Mouse (Mus musculus): ENCODE results near the gene Myo3b.
A peak's percentile ranks its signal among the peaks of the same experiment; 100 is the strongest.
"Not testable (repeated sequence)": the region's sequence is repeated elsewhere in the genome, so short reads cannot be mapped to it uniquely, and the experiment has no call there.

Gene Myo3b

GRCm38 (mm10) chr2:70201796-70202555 is 163.1 kb downstream of the Myo3b start:
- no peak for DNase-seq (ENCODE audit: low read depth)

- peak; percentile 8 for DNase-seq (ENCODE audit: low read depth)
These were observed 163.7 kb downstream of the Myo3b start for GRCm38 (mm10) chr2:70202578-70203167.

GRCm38 (mm10) chr2:70208411-70208810 is 169.5 kb downstream of the Myo3b start:
- peak; percentile 65 for DNase-seq (ENCODE audit: low read depth)

GRCm38 (mm10) chr2:70209790-70210189 is 170.9 kb downstream of the Myo3b start:
- DNase-seq (ENCODE audit: low read depth): peak; percentile 41

GRCm38 (mm10) chr2:70210427-70211332 is 171.8 kb downstream of the Myo3b start:
- DNase-seq (ENCODE audit: low read depth): no peak

GRCm38 (mm10) chr2:70214401-70214800 is 175.5 kb downstream of the Myo3b start:
- DNase-seq (ENCODE audit: low read depth): no peak

- no peak for DNase-seq (ENCODE audit: low read depth)
These were observed 178.9 kb downstream of the Myo3b start for GRCm38 (mm10) chr2:70217800-70218199.

- DNase-seq (ENCODE audit: low read depth): no peak
These were observed 179.5 kb downstream of the Myo3b start for GRCm38 (mm10) chr2:70218469-70218868.

- DNase-seq (ENCODE audit: low read depth): peak; percentile 68
These were observed 187.8 kb downstream of the Myo3b start for GRCm38 (mm10) chr2:70226679-70227078.

GRCm38 (mm10) chr2:70234450-70234849 is 195.5 kb downstream of the Myo3b start:
- DNase-seq (ENCODE audit: low read depth): not testable (repeated sequence)

- DNase-seq (ENCODE audit: low read depth): peak; percentile 29
These were observed 207.1 kb downstream of the Myo3b start for GRCm38 (mm10) chr2:70245981-70246380.

GRCm38 (mm10) chr2:70248616-70249015 is 209.7 kb downstream of the Myo3b start:
- DNase-seq (ENCODE audit: low read depth): no peak

GRCm38 (mm10) chr2:70249872-70250271 is 210.9 kb downstream of the Myo3b start:
- DNase-seq (ENCODE audit: low read depth): no peak

- no peak for DNase-seq (ENCODE audit: low read depth)
These were observed 212.3 kb downstream of the Myo3b start for GRCm38 (mm10) chr2:70251256-70251655.

- DNase-seq (ENCODE audit: low read depth): peak; percentile 53
These were observed 220.6 kb downstream of the Myo3b start for GRCm38 (mm10) chr2:70259357-70260000.

- no peak for DNase-seq (ENCODE audit: low read depth)
These were observed 221.8 kb downstream of the Myo3b start for GRCm38 (mm10) chr2:70260646-70261195.

- DNase-seq (ENCODE audit: low read depth): no peak
These were observed 223.0 kb downstream of the Myo3b start for GRCm38 (mm10) chr2:70261703-70262564.

GRCm38 (mm10) chr2:70262565-70263082 is 223.7 kb downstream of the Myo3b start:
- DNase-seq (ENCODE audit: low read depth): peak; percentile 22

GRCm38 (mm10) chr2:70278425-70279277 is 239.7 kb downstream of the Myo3b start:
- peak; percentile 11 for DNase-seq (ENCODE audit: low read depth)

- DNase-seq (ENCODE audit: low read depth): no peak
These were observed 245.2 kb downstream of the Myo3b start for GRCm38 (mm10) chr2:70284109-70284508.

Data from NIH3T3 (cell line).